Mouse (Mus musculus): ENCODE results near the gene Grm4.
A peak's percentile ranks its signal among the peaks of the same experiment; 100 is the strongest.

GRCm38 (mm10) chr17:27528030-27528429 lies 6.8 kb upstream of the Grm4 start:
- TF ChIP-seq GABPA (IDR thresholded peaks at IDR 0.05; ENCODE audit: insufficient replicate concordance, low read depth, low read length) (no peak), CTCF (conservative IDR thresholded peaks at IDR 0.05 in 1 of 2, IDR thresholded peaks at IDR 0.05 in 1 of 2; ENCODE audit: low read depth in 2 of 2, low read length in 2 of 2) (peak in 1 of 2 experiments; percentile 40; a peak in 2 of 4 replicates), HCFC1 (IDR thresholded peaks at IDR 0.05; ENCODE audit: low read depth, low read length) (no peak), CHD1 (IDR thresholded peaks at IDR 0.05; ENCODE audit: low read depth, low read length) (no peak), TCF12 (IDR thresholded peaks at IDR 0.05; ENCODE audit: low read depth, low read length) (no peak), SIN3A (IDR thresholded peaks at IDR 0.05; ENCODE audit: low read length) (no peak)

All from CH12.LX (cell line).